Mouse (Mus musculus) cerebellum, adult (tissue): ENCODE results near the gene Uhmk1.
A peak's percentile ranks its signal among the peaks of the same experiment; 100 is the strongest.

Experiments
- ATAC-seq: cut with Nextera tagmentation; 2 replicates; pipeline ENCODE4 v1.9.2; 2017; ENCODE audit warnings: mild to moderate bottlenecking, moderate library complexity, mixed read lengths; ENCODE audit not compliant: insufficient number of reproducible peaks, low FRiP score, low TSS enrichment

The Uhmk1 gene

GRCm38 (mm10) chr1:170176661-170177239 is 38.4 kb downstream of the Uhmk1 start:
- ATAC-seq: no peak

DNA sequence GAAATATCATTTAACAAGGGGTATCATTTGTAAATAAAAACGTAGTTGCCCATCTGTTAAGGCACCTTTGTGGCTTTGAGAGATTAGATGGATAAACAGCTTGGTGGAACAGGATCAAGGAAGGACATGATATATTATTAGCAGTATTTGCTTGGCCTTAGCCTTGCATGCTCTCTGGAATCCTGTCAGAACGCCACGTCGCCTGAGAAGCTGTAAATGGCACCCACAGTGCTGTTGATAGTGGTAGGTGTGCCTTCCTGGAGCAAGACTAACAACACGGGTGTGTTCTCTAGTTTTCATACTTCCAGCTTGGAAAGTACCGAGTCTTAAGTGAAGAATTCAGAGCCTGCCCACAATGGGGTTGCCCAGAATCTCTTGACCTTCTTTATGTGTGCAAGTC is 39.3 kb downstream of the Uhmk1 start:
- no peak for ATAC-seq

GRCm38 (mm10) chr1:170174814-170175332 is 40.3 kb downstream of the Uhmk1 start, which contains the start of gene Uap1:
Gene Uap1 (minus strand): TSS chr1:170174957.
- peak; percentile 95 for ATAC-seq

DNA sequence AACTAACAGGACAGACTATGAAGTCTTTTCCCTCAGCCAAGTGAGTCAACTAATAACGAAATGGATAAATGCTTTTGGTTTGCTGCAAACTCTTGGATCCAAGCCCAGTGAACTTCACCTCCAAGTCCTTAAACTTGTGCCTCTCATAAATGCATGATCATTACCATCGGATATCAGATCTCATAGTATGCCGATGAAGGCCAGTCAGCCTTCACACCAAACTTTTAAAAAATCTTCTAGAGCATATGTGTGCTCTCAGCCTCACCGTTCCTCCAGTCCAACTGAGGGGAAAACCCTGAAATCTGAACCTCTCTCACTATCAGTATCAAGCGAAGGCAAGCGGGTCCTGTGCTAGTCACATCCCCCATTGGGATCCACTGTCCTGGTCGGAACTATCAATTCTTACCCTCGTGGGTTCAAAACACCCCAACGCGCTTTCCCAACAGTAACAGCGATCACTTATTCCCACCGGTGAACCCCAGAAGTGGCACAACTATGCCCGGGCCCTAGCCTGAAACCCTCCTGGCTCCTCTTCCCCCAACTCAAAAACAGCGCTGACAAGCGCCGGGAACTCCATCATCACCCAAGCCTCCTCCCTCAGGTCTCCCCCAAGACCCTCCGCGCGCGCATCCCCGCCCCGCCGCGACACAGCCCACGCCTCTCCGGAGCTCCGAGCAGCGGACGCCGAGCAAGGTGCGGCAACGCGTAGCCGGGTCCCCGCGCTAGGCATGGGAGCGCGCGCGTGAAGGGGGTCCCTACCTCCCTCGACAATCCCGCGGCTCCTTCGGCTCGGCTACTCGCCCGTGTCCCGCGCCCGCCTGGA is 41.0 kb downstream of the Uhmk1 start:
- peak; percentile 14 for ATAC-seq

DNA sequence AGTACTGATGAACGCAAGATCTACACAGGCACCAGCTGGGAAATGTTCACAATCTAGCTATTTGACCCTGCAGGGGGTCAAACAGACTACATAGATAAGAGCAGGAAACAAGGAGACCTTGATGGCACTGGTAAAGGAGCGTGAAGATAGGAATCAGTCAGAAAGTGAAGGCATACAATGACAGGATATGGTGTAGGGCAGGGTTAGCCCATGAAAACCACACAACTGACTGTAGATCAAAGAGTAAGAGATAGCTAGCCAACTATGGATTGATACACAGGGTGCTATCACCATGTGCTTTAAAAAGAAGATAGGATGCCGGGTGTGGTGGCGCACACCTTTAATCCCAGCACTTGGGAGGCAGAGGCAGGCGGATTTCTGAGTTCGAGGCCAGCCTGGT is 47.4 kb downstream of the Uhmk1 start:
- ATAC-seq: no peak

- ATAC-seq: no peak
Observed at GRCm38 (mm10) chr1:170164913-170165312, 50.3 kb downstream of the Uhmk1 start.

DNA sequence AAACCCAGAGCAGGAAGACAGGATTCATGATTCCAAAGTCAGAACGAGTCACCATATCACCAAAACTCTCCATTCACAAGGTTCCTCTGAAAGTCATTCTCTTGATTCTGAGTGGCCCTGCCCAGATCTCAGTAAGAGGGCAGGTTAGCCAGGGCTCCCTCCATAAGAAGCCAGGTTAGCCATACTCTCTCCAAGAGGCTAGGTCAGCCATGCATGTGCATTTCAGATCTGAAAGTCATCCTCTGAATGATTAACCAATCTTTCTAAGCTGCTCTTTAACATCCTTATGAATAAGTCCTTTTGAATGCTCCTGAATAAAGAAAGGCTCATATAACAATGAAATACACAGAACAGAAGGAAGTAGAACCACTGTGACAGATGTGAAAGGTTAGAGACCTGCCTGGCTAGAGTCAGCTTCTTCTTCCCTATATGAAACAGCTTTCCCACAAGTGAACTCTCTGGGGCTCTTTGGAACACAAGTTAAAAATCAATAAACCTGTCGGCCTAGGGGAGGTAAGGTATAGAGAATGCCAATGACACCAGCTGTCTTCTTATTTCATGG is 51.1 kb downstream of the Uhmk1 start:
- no peak for ATAC-seq

DNA sequence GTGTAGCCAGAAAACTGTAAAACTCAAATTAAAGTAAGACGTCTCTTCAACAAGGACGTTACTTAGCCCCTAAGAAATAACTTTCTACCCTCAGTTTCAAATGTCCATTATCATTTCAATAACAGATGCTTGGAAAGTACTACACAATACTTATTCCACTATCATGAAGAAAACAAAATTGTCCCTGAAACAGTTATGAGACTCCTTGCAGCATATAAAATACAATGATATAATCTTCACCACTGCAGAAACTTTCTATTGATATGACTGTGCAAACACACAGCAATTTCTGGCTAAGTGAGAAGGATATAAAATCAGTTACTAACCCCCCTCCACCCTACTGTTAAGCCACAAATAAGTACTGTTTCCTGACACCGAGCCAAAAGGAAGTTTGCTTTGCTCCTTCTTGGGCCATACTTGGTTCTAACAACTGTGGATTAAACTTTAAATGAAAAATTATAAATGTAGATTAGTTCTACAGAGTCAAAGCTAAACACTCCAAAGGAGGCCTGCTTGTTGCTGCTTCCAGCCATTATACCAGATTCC is 51.7 kb downstream of the Uhmk1 start:
- ATAC-seq: no peak

- no peak for ATAC-seq
Observed at GRCm38 (mm10) chr1:170161852-170162251, 53.3 kb downstream of the Uhmk1 start.

DNA sequence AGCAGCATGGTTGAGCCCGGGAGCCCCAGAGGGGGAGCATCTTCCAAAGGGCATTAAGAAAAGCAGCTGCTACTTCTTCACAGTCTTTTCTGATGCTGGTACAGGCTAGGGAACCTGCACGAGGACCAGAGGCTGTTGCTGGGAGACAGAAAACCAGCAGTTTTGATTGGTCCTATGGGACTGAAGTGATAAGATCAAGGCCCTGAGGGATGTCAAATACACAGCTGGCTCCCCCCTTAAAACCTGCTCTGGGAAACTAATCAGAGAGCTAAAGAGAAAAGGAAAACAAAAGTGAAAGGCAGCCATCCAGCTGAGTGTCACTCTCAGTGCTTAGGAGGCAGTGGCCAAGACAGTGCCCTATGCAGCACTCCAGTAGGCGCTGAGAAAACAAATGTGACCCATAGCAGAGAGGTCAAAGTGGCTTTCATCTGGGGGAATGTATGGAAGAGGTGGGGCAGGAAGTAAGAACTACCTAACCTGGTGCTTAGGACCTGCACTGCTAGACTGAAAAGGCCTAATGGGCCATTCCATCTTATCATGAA is 54.7 kb downstream of the Uhmk1 start:
- no peak for ATAC-seq

DNA sequence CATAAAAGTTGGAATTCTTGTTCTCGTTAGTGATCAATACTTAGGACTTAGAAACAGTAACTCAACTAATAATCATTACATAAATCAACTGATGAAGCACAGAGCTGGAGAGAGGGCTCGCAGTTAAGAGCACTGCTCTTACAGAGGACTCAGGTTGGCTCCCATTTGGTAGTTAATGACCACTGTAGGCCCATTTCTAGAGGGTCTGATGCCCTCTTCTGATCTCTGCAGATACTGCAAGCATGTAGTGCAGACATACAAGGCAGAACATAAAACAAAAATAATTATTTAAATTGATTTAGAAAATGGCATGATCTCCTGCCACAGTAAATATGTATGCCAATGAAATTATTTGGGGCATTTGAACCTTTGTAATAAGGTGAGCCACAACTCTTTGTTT is 55.5 kb downstream of the Uhmk1 start:
- ATAC-seq: no peak

DNA sequence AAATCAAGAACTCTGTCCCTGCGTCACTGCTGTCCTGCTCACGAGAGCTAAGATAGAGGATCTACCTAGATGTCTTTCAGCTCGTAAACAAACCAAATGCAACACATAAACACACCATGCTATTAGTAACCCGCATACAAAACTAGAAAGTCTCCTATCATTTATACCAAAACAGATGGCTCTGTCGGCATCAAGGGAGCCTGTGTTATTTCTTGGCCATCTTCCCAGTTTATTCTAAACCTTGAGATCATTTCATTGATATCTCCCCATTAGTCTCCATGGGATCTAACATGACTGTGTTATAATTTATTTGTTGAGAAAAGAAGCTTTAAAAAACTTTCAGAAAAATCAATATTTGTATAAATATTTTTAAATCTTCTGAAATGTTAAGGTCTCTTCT is 59.4 kb downstream of the Uhmk1 start:
- ATAC-seq: no peak

- no peak for ATAC-seq
Observed at GRCm38 (mm10) chr1:170155298-170155697, 59.9 kb downstream of the Uhmk1 start.

- no peak for ATAC-seq
Observed at GRCm38 (mm10) chr1:170153986-170154385, 61.2 kb downstream of the Uhmk1 start.

GRCm38 (mm10) chr1:170152552-170152951 is 62.6 kb downstream of the Uhmk1 start:
- ATAC-seq: no peak

GRCm38 (mm10) chr1:170150870-170151269 is 64.3 kb downstream of the Uhmk1 start:
- no peak for ATAC-seq

DNA sequence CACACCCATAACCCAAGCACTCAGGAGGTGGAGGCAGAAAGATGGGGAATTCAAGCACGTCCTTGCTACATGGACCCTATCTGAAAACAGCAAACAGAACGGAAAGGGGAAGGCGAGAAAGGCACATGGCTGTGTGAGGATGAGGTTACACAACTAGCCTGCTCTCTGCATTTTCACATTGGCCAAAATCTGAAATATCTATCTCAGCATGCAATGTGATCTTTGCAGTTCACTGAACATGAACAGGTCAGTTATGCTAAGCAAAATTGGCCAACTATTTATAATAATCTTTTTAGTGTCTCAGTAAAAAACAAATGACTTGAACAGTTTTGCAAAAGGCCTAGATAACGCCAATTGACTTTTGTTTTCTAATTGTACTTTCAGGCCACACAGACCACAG is 65.4 kb downstream of the Uhmk1 start:
- ATAC-seq: no peak

DNA sequence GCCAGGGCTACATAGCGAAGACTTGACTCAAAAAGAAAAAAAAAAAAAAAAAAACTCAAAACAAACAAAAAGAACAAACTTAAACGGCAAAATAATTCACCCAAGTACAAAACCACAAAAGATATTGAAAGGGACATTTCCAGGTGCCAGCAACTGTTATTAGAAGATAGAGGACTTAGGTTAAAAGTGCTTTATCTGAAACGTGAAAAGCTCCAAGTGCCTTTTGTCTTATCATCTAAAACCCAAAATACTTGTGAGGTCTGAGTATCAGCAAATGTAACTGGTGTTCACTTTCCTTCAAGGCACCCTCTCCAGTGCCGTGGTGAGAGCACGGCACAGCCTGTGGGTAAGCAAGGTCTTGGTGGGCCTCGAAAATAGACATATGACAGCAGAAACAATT is 66.7 kb downstream of the Uhmk1 start:
- no peak for ATAC-seq

- ATAC-seq: no peak
Observed at GRCm38 (mm10) chr1:170147651-170148448, 67.3 kb downstream of the Uhmk1 start.

- no peak for ATAC-seq
Observed at GRCm38 (mm10) chr1:170145606-170146005, 69.6 kb downstream of the Uhmk1 start.
